ENCODE assay signal across 9 mouse cellular contexts in the genomic region with DNA sequence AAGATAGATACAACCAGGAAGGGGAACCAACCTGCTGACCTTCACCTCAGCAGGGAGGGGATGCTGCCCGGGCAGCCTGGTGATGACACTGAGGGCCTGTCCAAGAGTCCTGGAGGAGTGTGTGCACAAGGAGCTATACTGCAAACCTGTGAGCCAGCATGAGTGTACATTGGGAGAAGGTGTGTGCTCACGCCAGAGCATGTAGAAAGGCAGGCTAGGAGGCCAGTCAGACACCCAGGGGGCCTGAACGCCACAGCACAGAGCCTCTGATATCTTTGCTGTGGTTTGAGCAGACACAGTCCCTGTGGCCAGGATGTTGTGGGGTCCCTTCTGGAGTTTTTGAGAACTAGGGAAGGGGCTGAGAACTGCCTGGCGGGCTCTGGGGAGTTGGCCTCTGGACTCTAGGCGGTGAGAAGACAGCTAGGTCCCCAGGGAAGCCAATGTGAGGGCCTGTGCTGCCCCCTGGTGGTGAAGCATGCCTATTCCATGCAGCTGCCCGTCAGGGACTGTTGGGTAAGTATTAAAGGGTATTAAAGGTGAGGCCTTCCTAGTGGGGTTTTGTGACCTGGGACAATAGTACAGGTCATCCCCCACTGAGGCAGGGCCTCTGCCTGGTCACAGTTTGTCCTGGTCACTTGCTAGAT. TPM values are rescaled to one million over a fixed set of nuclear protein-coding genes. Genes with fewer than 3 reads are reported as not detected.
DNase-seq lines count a peak whose midpoint lies in the region; ATAC-seq and TF ChIP-seq lines count a peak whose summit lies in the region.
"Had no signal": no experiment of that assay in that cellular context is flagged by ENCODE, and none has a peak within 500 bp of the region (broad histone marks: within the 10 kb centered on the region; RNA-seq: fewer than 3 reads in every experiment).

No protein-coding gene starts in this region.

- no peak overlapping the region; the same call in 1 of the 2 replicates for H3K27ac ChIP-seq in forebrain, embryonic 12.5 days
- no peak overlapping the region for H3K27ac ChIP-seq in heart, embryonic 16.5 days (ENCODE audit: low read length)
- no peak overlapping the region for H3K27ac ChIP-seq in liver, embryonic 16.5 days (ENCODE audit: low read length)
- H3K27ac ChIP-seq in neural tube, embryonic 14.5 days (ENCODE audit: low read depth, low read length) = no peak overlapping the region
- H3K27ac ChIP-seq in testis, adult 2 months (ENCODE audit: control insufficient read depth, insufficient read depth, low read depth, low read length) = no peak overlapping the region
- H3K27ac ChIP-seq: embryonic facial prominence, embryonic 13.5 days had no signal

- peaks cover 39% of the 10 kb centered on the region for H3K27me3 ChIP-seq in forebrain, embryonic 12.5 days
- peaks cover 9% of the 10 kb centered on the region for H3K27me3 ChIP-seq in heart, embryonic 16.5 days (ENCODE audit: control insufficient read depth, insufficient read depth, low read length)
- peaks cover 9% of the 10 kb centered on the region for H3K27me3 ChIP-seq in liver, embryonic 16.5 days (ENCODE audit: control insufficient read depth, insufficient read depth, low read depth, low read length)
- no peaks in the 10 kb centered on the region for H3K27me3 ChIP-seq in neural tube, embryonic 14.5 days (ENCODE audit: control insufficient read depth, insufficient read depth, low read length)
- no peaks in the 10 kb centered on the region for H3K27me3 ChIP-seq in testis, adult 2 months (ENCODE audit: control insufficient read depth, insufficient read depth, low read length)

- no peak overlapping the region for H3K4me3 ChIP-seq in forebrain, embryonic 12.5 days (replicated peaks)
- no peak overlapping the region for H3K4me3 ChIP-seq in heart, embryonic 16.5 days (ENCODE audit: low read length)
- H3K4me3 ChIP-seq in liver, embryonic 16.5 days (ENCODE audit: low read depth, low read length) = no peak overlapping the region
- no peak overlapping the region for H3K4me3 ChIP-seq in neural tube, embryonic 14.5 days (ENCODE audit: low read depth, low read length)
- H3K4me3 ChIP-seq in testis, adult 2 months (ENCODE audit: control insufficient read depth, low read depth, low read length) = no peak overlapping the region
- H3K4me3 ChIP-seq: embryonic facial prominence, embryonic 13.5 days had no signal

- H3K36me3 ChIP-seq in forebrain, embryonic 12.5 days (replicated peaks) = no peaks in the 10 kb centered on the region
- no peaks in the 10 kb centered on the region for H3K36me3 ChIP-seq in heart, embryonic 16.5 days (ENCODE audit: control insufficient read depth, insufficient read depth)
- no peaks in the 10 kb centered on the region for H3K36me3 ChIP-seq in liver, embryonic 16.5 days (ENCODE audit: control insufficient read depth, insufficient read depth)
- H3K36me3 ChIP-seq in neural tube, embryonic 14.5 days (ENCODE audit: control insufficient read depth, insufficient read depth, low read length) = no peaks in the 10 kb centered on the region
- H3K36me3 ChIP-seq in testis, adult 2 months (ENCODE audit: control insufficient read depth, insufficient read depth, low read length) = no peaks in the 10 kb centered on the region
- H3K36me3 ChIP-seq: embryonic facial prominence, embryonic 13.5 days had no signal

- H3K9me3 ChIP-seq in forebrain, embryonic 12.5 days = no peaks in the 10 kb centered on the region
- no peaks in the 10 kb centered on the region for H3K9me3 ChIP-seq in heart, embryonic 16.5 days (replicated peaks; ENCODE audit: control insufficient read depth, low read length)
- no peaks in the 10 kb centered on the region for H3K9me3 ChIP-seq in liver, embryonic 16.5 days (replicated peaks; ENCODE audit: control insufficient read depth, low read length)
- no peaks in the 10 kb centered on the region for H3K9me3 ChIP-seq in neural tube, embryonic 14.5 days (ENCODE audit: control insufficient read depth, low read length)
- H3K9me3 ChIP-seq: embryonic facial prominence, embryonic 13.5 days had no signal

- 34% methylated on average over 6 of the region's 6 CpGs for WGBS in forebrain, embryonic 12.5 days
- WGBS in heart, embryonic 16.5 days = 37% methylated on average over 6 of the region's 6 CpGs
- WGBS in liver, embryonic 16.5 days (ENCODE audit: insufficient replicate concordance) = 26% methylated on average over 6 of the region's 6 CpGs
- 39% methylated on average over 6 of the region's 6 CpGs for WGBS in neural tube, embryonic 14.5 days

- peak; percentile 84 for ATAC-seq in forebrain, embryonic 12.5 days (ENCODE audit: low FRiP score)
- peak; percentile 66 for ATAC-seq in heart, embryonic 16.5 days (replicated peaks; ENCODE audit: extremely low read depth, insufficient read depth, low FRiP score)
- ATAC-seq in liver, embryonic 16.5 days (ENCODE audit: low read depth) = peak; percentile 63
- peak; percentile 38; the same call in 1 of the 2 replicates for ATAC-seq in neural tube, embryonic 14.5 days (ENCODE audit: low read depth)

- no peak overlapping the region for H3K4me2 ChIP-seq in forebrain, embryonic 12.5 days
- no peak overlapping the region for H3K4me2 ChIP-seq in heart, embryonic 16.5 days (ENCODE audit: low read depth, low read length)
- no peak overlapping the region for H3K4me2 ChIP-seq in liver, embryonic 16.5 days (ENCODE audit: low read depth, low read length)
- H3K4me2 ChIP-seq in neural tube, embryonic 14.5 days (ENCODE audit: low read depth, low read length) = no peak overlapping the region
- H3K4me2 ChIP-seq: embryonic facial prominence, embryonic 13.5 days had no signal

- TF ChIP-seq CTCF in testis, adult 2 months (IDR thresholded peaks at IDR 0.05; ENCODE audit: control insufficient read depth, insufficient read depth, insufficient replicate concordance, low read depth, low read length) = peak; percentile 93

- H3K4me1 ChIP-seq in forebrain, embryonic 12.5 days = peaks cover 9% of the 10 kb centered on the region
- H3K4me1 ChIP-seq in heart, embryonic 16.5 days (ENCODE audit: control insufficient read depth, insufficient read depth, low read length) = no peaks in the 10 kb centered on the region
- peaks cover 8% of the 10 kb centered on the region for H3K4me1 ChIP-seq in liver, embryonic 16.5 days (ENCODE audit: control insufficient read depth, low read depth, low read length)
- no peaks in the 10 kb centered on the region for H3K4me1 ChIP-seq in neural tube, embryonic 14.5 days (ENCODE audit: control insufficient read depth, insufficient read depth, low read length)
- H3K4me1 ChIP-seq in testis, adult 2 months (ENCODE audit: control insufficient read depth, insufficient read depth, low read length) = peaks cover 3% of the 10 kb centered on the region
- H3K4me1 ChIP-seq: embryonic facial prominence, embryonic 13.5 days had no signal

- TF ChIP-seq POLR2A in testis, adult 2 months (IDR thresholded peaks at IDR 0.05; ENCODE audit: control insufficient read depth, low read depth, low read length) = no peak

- no peak overlapping the region for H3K9ac ChIP-seq in forebrain, embryonic 12.5 days
- H3K9ac ChIP-seq in heart, embryonic 16.5 days (ENCODE audit: low read length) = no peak overlapping the region
- no peak overlapping the region for H3K9ac ChIP-seq in liver, embryonic 16.5 days (ENCODE audit: low read depth, low read length)
- no peak overlapping the region for H3K9ac ChIP-seq in neural tube, embryonic 14.5 days (replicated peaks; ENCODE audit: low read depth, low read length)

- DNase-seq in CD8-positive naive resting alpha-beta T cell, adult 2 months (ENCODE audit: low read depth in 2 of 2, low spot score in 2 of 2) = peak; percentile 11 to 25
- DNase-seq in c-Kit-positive CD71-positive TER-119-negative erythroid progenitor cells, embryonic 14.5 days (ENCODE audit: low read depth) = peak; percentile 76
- peak; percentile 81 to 94 for DNase-seq in kidney, postnatal 36 days

RNA-seq across cellular contexts. Expression of a gene that starts 24.2 kb away (rescaled TPM):
- 17.1 and 27.4 TPM in 2 replicates for polyA plus RNA-seq in forebrain, embryonic 12.5 days (2016; fragmentation: Nextera tagmentation; extraction: Ambion mirVana)
- polyA plus RNA-seq in heart, embryonic 16.5 days (2015; fragmentation: Nextera tagmentation; extraction: Ambion mirVana) = 7.3 and 16.0 TPM in 2 replicates
- 1.3 TPM in 2 replicates for polyA plus RNA-seq in liver, embryonic 16.5 days (2015; fragmentation: Nextera tagmentation; extraction: Ambion mirVana)
- 3.7 and 5.3 TPM in 2 replicates for polyA plus RNA-seq in neural tube, embryonic 14.5 days (2014; fragmentation: Nextera tagmentation; extraction: Ambion mirVana)
- 27.3 and 28.2 TPM in 2 replicates for polyA plus RNA-seq in testis, adult 2 months (2012; rRNA removed)

Comparison
In these comparisons a context has a peak if more than half of its experiments do, and no peak if none do; other contexts are left out.
1. DNase-seq: peak in every context shown above with its lines; median percentile 88 in kidney, postnatal 36 days; 76 in c-Kit-positive CD71-positive TER-119-negative erythroid progenitor cells, embryonic 14.5 days; 18 in CD8-positive naive resting alpha-beta T cell, adult 2 months.